Comparison of ENCODE assay signal across 8 mouse cellular contexts in genomic region chr6:17306602-17307325, GRCm38 (mm10). TPM values are rescaled to one million over a fixed set of nuclear protein-coding genes. Genes with fewer than 3 reads are reported as not detected.
A peak's percentile ranks its signal among the peaks of the same experiment; 100 is the strongest.
DNase-seq lines count a peak whose midpoint lies in the region; ATAC-seq and TF ChIP-seq lines count a peak whose summit lies in the region.

No protein-coding gene starts in this region.

- 0 out of 2 replicates have a peak, but pooled peaks cover 4% of the 10 kb centered on the region for H3K4me1 ChIP-seq in cerebellum, adult 2 months (ENCODE audit: control insufficient read depth, insufficient read depth, low read length)
- H3K4me1 ChIP-seq in stomach, embryonic 15.5 days, result peaks cover 9% of the 10 kb centered on the region

- WGBS in cerebellum, adult 2 months, result 2% methylated on average over 19 of the region's 19 CpGs
- WGBS in stomach, embryonic 15.5 days, result 2% methylated on average over 19 of the region's 19 CpGs

- H3K27me3 ChIP-seq in cerebellum, adult 2 months (ENCODE audit: control insufficient read depth, insufficient read depth, low read length), result no peaks in the 10 kb centered on the region
- H3K27me3 ChIP-seq in stomach, embryonic 15.5 days (replicated peaks), result 0 out of 2 replicates have a peak, but pooled peaks cover 5% of the 10 kb centered on the region

- DNase-seq in cerebellum, adult 2 months, result peak; percentile 2 to 8
- DNase-seq in cerebellum, adult 11-12 months, result no peak
- peak; percentile 26 to 33 for DNase-seq in heart, adult 9 months (ENCODE audit: low spot score in 2 of 2)
- peak; percentile 7 to 9 for DNase-seq in kidney, adult 8-10 months
- DNase-seq in lung, postnatal 14 days, result peak; percentile 64
- DNase-seq in layer of hippocampus, adult 9-10 months (ENCODE audit: low spot score), result no peak

- H3K4me3 ChIP-seq in cerebellum, adult 2 months (replicated peaks; ENCODE audit: insufficient read depth, low read depth, low read length), result peak overlapping the region; percentile 46
- peak overlapping the region; percentile 56 for H3K4me3 ChIP-seq in stomach, embryonic 15.5 days (replicated peaks)

- no peak for TF ChIP-seq CTCF in cerebellum, adult 2 months (IDR thresholded peaks at IDR 0.05; ENCODE audit: borderline replicate concordance, insufficient read depth, low read depth, low read length)

- peak overlapping the region; percentile 92 for H3K4me2 ChIP-seq in stomach, embryonic 15.5 days

- peak overlapping the region; percentile 26 for H3K9ac ChIP-seq in stomach, embryonic 15.5 days

- no peak overlapping the region for H3K27ac ChIP-seq in cerebellum, adult 2 months (ENCODE audit: insufficient read depth, low read length)
- peak overlapping the region; percentile 93 for H3K27ac ChIP-seq in stomach, embryonic 15.5 days

- H3K36me3 ChIP-seq in stomach, embryonic 15.5 days, result no peaks in the 10 kb centered on the region

- ATAC-seq in common myeloid progenitor, adult 5-6 weeks (replicated peaks; ENCODE audit: low read depth, poor library complexity, severe bottlenecking), result peak; percentile 15
- ATAC-seq in stomach, embryonic 15.5 days (ENCODE audit: insufficient read depth, low FRiP score, low read depth), result peak; percentile 11; the same call in 1 of the 2 replicates

- no peak for TF ChIP-seq POLR2A in cerebellum, adult 2 months (IDR thresholded peaks at IDR 0.05; ENCODE audit: borderline replicate concordance, insufficient read depth, low read length)

- no peaks in the 10 kb centered on the region for H3K9me3 ChIP-seq in stomach, embryonic 15.5 days

RNA-seq across cellular contexts. Expression of gene Cav1, which starts 0.6 kb away (rescaled TPM):
- polyA plus RNA-seq in cerebellum, adult 2 months (2012; rRNA removed), result 15.4 and 19.0 TPM in 2 replicates
- not detected in 2 replicates for total RNA-seq in common myeloid progenitor, adult 5-6 weeks (2017)
- 304 and 345 TPM in 2 replicates for polyA plus RNA-seq in stomach, embryonic 15.5 days (2015; fragmentation: Nextera tagmentation; extraction: Ambion mirVana)

RNA-seq across cellular contexts. Expression of gene Cav2, which starts 25.8 kb away (rescaled TPM):
- 10.9 and 11.0 TPM in 2 replicates for polyA plus RNA-seq in cerebellum, adult 2 months (2012; rRNA removed)
- total RNA-seq in common myeloid progenitor, adult 5-6 weeks (2017), result 1.6 and 2.7 TPM in 2 replicates
- polyA plus RNA-seq in stomach, embryonic 15.5 days (2015; fragmentation: Nextera tagmentation; extraction: Ambion mirVana), result 43.4 and 52.2 TPM in 2 replicates

Comparison
In these comparisons a context has a peak if more than half of its experiments do, and no peak if none do; other contexts are left out.
1. DNase-seq: peak in cerebellum, adult 2 months (2 of 2), heart, adult 9 months (2 of 2), kidney, adult 8-10 months (2 of 2) and lung, postnatal 14 days (single experiment); none in cerebellum, adult 11-12 months (single experiment) and layer of hippocampus, adult 9-10 months (single experiment).
2. RNA of gene Cav1, which starts 0.6 kb away (polyA plus RNA-seq): 304 to 345 TPM in stomach, embryonic 15.5 days; 15.4 to 19.0 TPM in cerebellum, adult 2 months; every median in the first group is over 10 times any median in the second.